Mouse (Mus musculus): ENCODE data around the gene Vmn2r111.
"Not testable (repeated sequence)": the region's sequence is repeated elsewhere in the genome, so short reads cannot be mapped to it uniquely, and the experiment has no call there.

Gene Vmn2r111

DNA sequence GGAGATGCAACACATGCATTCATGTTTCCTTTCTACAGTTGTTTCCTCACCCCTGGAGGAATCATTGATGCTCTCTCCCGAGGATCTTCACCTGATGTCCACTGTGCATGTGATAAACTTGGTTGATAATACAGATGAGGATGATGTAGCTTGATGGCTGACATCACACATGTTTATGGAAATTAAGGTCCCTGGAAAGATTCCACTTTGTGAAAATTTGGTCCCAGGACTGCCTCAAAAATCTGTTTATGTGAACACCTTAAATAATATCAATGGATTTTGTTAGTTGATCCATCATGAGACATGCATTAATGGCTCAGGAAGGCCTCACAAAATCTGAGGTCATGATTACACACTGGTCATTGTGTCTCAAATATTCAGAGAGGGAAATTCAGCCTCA is at the start of gene Vmn2r111:
Gene Vmn2r111, minus strand, starts transcription at position 101 of the 400 bp plus-strand sequence.
- not testable (repeated sequence) for DNase-seq

DNA sequence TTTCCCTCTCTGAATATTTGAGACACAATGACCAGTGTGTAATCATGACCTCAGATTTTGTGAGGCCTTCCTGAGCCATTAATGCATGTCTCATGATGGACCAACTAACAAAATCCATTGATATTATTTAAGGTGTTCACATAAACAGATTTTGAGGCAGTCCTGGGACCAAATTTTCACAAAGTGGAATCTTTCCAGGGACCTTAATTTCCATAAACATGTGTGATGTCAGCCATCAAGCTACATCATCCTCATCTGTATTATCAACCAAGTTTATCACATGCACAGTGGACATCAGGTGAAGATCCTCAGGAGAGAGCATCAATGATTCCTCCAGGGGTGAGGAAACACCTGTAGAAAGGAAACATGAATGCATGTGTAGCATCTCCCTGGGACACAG is 27.4 kb upstream of the Vmn2r111 start, which contains the start of gene Vmn2r112:
Gene Vmn2r112, plus strand, starts transcription at position 301 of the 400 bp plus-strand sequence.
- not testable (repeated sequence) for DNase-seq

DNA sequence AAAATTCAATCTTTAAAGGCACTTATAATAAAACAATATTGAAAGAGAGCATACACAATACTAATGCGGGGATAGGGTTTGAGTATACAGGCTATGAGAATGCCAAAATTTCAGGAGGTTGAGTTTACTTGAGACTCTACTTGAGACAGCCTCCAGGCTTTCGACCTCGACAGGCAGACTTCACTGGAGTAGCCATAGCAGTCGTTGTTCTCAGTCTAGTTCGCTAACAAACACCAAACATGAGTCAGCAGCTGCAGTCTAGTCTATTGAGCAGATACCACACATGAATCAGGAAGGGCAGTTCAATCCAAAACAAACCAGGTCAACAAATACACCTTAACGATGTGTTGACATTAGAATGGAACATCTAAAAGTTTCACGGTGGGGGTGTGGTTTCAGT is 52.8 kb downstream of the Vmn2r111 start:
- not testable (repeated sequence) for DNase-seq

DNA sequence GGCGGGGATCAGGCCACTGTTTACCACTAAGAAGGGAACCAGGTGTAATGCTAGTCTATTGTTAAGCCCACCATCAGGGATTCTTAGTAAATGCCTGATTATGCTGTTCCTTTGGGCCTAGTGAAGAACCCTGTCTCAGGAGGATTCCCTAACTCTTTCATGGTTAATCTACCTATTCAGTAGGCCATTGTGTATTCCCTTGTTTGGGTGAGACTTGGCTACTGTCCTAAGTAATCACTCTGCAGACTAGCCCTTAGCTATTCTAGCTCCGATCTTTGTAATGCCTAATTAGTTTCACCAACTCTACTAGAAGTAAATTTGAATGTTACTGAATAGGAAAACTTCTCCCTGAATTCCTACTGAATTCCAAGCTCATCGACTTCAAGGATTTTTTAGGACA is 53.2 kb downstream of the Vmn2r111 start:
- not testable (repeated sequence) for DNase-seq

DNA sequence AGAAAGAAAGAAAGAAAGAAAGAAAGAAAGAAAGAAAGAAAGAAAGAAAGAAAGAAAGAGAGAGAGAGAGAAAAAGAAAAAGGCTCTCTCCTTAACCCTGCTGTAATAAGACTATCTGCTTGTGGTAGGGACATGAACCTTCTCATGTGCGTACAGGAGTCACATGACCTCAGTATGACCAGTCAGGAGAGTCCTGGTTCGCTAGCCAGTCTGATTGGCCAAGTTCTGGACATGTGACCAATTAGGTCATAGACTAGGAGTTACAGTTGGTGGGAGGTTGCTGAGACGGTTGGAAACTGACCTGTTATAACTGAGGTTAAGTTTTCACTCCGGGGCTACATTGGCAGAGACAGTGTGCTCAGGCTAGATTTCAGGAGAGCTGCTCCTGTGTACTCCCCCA is 76.2 kb downstream of the Vmn2r111 start:
- no peak for DNase-seq

All from lung, postnatal 36 days (tissue).